Mouse (Mus musculus): ENCODE measurements around the gene 4930442H23Rik. TPM values are rescaled to one million over a fixed set of nuclear protein-coding genes. Genes with fewer than 3 reads are reported as not detected.

The 4930442H23Rik gene
- polyA plus RNA-seq, 1 experiment: not detected

DNA sequence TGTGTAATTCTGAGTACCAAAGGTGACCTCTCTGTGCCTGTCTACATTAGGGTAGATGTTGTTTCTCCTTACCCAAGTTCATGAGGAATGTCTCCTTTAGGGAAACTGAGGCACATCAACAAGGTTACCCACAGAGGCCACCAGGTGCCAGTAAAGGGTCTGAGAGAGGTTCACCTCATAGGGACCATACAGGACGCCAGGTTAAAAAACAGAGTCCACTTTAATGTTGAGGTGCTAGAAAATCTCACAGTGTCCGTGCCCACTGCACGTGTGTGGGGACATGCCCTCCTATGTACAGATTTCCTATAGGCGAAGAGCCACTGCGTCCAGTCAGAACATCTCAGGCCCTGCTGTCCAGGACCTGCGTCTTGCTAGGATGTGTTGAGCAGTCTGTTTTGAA is 15.3 kb upstream of the 4930442H23Rik start:
- no peak overlapping the region for H3K27ac ChIP-seq (ENCODE audit: insufficient read depth, low read length)
- no peaks in the 10 kb centered on the region for H3K4me1 ChIP-seq (ENCODE audit: control insufficient read depth, insufficient read depth, low read length)
- no peak overlapping the region for H3K4me3 ChIP-seq (ENCODE audit: insufficient read depth, low read length)
- TF ChIP-seq POLR2A (IDR thresholded peaks at IDR 0.05; ENCODE audit: extremely low read depth, insufficient read depth, low read length): no peak
- no peak for TF ChIP-seq CTCF (IDR thresholded peaks at IDR 0.05; ENCODE audit: extremely low read depth, insufficient read depth, low read length)

GRCm38 (mm10) chr10:81198230-81198629 is 14.6 kb upstream of the 4930442H23Rik start:
- no peak overlapping the region for H3K27ac ChIP-seq (ENCODE audit: insufficient read depth, low read length)
- no peak overlapping the region for H3K4me3 ChIP-seq (ENCODE audit: insufficient read depth, low read length)
- H3K4me1 ChIP-seq (ENCODE audit: control insufficient read depth, insufficient read depth, low read length): 0 out of 2 replicates have a peak, but pooled peaks cover 2% of the 10 kb centered on the region
- TF ChIP-seq POLR2A (IDR thresholded peaks at IDR 0.05; ENCODE audit: extremely low read depth, insufficient read depth, low read length) (no peak), CTCF (IDR thresholded peaks at IDR 0.05; ENCODE audit: extremely low read depth, insufficient read depth, low read length) (peak; percentile 74)

DNA sequence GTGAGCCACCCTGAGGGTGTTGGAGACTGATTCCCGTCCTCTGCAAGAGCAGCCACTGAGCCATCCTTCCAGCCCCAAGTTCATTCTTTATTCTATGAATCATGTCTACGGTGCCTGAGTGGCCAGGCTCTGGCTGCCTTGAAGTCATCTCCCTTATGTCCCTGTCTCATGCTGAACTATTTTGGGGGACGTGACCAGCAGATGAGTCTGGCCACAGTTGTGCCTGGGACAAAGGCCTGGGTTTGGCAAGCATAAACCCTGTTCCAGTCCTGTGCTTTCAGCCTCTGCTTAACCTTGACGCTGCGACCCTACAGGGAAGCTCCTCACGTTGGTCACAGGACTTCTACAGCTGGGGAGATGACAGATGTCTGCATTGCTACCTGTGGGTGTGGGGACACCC is 13.7 kb upstream of the 4930442H23Rik start:
- TF ChIP-seq POLR2A (IDR thresholded peaks at IDR 0.05; ENCODE audit: extremely low read depth, insufficient read depth, low read length) (no peak), CTCF (IDR thresholded peaks at IDR 0.05; ENCODE audit: extremely low read depth, insufficient read depth, low read length) (no peak)
- Histone ChIP-seq H3K27ac (ENCODE audit: insufficient read depth, low read length) (no peak overlapping the region), H3K4me3 (ENCODE audit: insufficient read depth, low read length) (no peak overlapping the region), H3K4me1 (ENCODE audit: control insufficient read depth, insufficient read depth, low read length) (0 out of 2 replicates have a peak, but pooled peaks cover 2% of the 10 kb centered on the region)

- 0 out of 2 replicates have a peak, but pooled peaks cover 2% of the 10 kb centered on the region for H3K4me1 ChIP-seq (ENCODE audit: control insufficient read depth, insufficient read depth, low read length)
- TF ChIP-seq CTCF (IDR thresholded peaks at IDR 0.05; ENCODE audit: extremely low read depth, insufficient read depth, low read length) (no peak), POLR2A (IDR thresholded peaks at IDR 0.05; ENCODE audit: extremely low read depth, insufficient read depth, low read length) (no peak)
- no peak overlapping the region for H3K27ac ChIP-seq (ENCODE audit: insufficient read depth, low read length)
- H3K4me3 ChIP-seq (ENCODE audit: insufficient read depth, low read length): no peak overlapping the region
These were observed 12.9 kb upstream of the 4930442H23Rik start for GRCm38 (mm10) chr10:81196470-81197065.

GRCm38 (mm10) chr10:81195300-81195699 is 11.7 kb upstream of the 4930442H23Rik start:
- Histone ChIP-seq H3K4me3 (ENCODE audit: insufficient read depth, low read length) (no peak overlapping the region), H3K4me1 (ENCODE audit: control insufficient read depth, insufficient read depth, low read length) (0 out of 2 replicates have a peak, but pooled peaks cover 2% of the 10 kb centered on the region), H3K27ac (ENCODE audit: insufficient read depth, low read length) (no peak overlapping the region)
- TF ChIP-seq POLR2A (IDR thresholded peaks at IDR 0.05; ENCODE audit: extremely low read depth, insufficient read depth, low read length) (no peak), CTCF (IDR thresholded peaks at IDR 0.05; ENCODE audit: extremely low read depth, insufficient read depth, low read length) (no peak)

- TF ChIP-seq CTCF (IDR thresholded peaks at IDR 0.05; ENCODE audit: extremely low read depth, insufficient read depth, low read length): no peak
- TF ChIP-seq POLR2A (IDR thresholded peaks at IDR 0.05; ENCODE audit: extremely low read depth, insufficient read depth, low read length): no peak
- no peak overlapping the region for H3K27ac ChIP-seq (ENCODE audit: insufficient read depth, low read length)
- H3K4me3 ChIP-seq (ENCODE audit: insufficient read depth, low read length): no peak overlapping the region
- H3K4me1 ChIP-seq (ENCODE audit: control insufficient read depth, insufficient read depth, low read length): 0 out of 2 replicates have a peak, but pooled peaks cover 2% of the 10 kb centered on the region
These were observed 10.5 kb upstream of the 4930442H23Rik start for GRCm38 (mm10) chr10:81193991-81194774.

DNA sequence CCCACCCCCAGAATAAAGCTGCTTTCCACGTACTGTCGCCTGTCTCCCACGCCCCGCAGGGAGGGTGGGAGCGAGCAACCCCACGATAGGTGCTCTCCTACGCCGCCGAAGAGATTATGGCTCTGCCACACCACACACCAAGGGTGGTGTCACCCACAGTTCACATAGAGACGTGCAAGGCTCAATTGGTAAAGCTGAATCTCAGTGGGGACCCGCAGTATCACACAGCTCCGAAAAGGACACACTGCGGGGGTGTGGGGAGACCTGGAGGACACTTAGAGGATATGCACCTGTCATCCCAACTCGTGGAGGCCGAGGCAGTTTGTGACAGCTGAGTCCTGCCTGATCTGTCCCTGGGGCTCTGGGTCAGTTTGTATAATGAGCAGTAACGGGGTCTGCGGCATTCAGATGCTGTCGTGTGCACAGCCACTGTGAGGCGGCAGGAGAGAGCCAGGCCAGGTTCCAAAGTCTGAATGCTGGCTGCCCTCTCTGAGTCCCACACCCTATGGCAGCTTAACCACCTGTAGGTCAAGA is 9.4 kb upstream of the 4930442H23Rik start:
- peak overlapping the region; percentile 50 for H3K4me3 ChIP-seq (ENCODE audit: insufficient read depth, low read length)
- no peak for TF ChIP-seq CTCF (IDR thresholded peaks at IDR 0.05; ENCODE audit: extremely low read depth, insufficient read depth, low read length)
- TF ChIP-seq POLR2A (IDR thresholded peaks at IDR 0.05; ENCODE audit: extremely low read depth, insufficient read depth, low read length): no peak
- 0 out of 2 replicates have a peak, but pooled peaks cover 2% of the 10 kb centered on the region for H3K4me1 ChIP-seq (ENCODE audit: control insufficient read depth, insufficient read depth, low read length)
- peak overlapping the region; percentile 97 for H3K27ac ChIP-seq (ENCODE audit: insufficient read depth, low read length)

DNA sequence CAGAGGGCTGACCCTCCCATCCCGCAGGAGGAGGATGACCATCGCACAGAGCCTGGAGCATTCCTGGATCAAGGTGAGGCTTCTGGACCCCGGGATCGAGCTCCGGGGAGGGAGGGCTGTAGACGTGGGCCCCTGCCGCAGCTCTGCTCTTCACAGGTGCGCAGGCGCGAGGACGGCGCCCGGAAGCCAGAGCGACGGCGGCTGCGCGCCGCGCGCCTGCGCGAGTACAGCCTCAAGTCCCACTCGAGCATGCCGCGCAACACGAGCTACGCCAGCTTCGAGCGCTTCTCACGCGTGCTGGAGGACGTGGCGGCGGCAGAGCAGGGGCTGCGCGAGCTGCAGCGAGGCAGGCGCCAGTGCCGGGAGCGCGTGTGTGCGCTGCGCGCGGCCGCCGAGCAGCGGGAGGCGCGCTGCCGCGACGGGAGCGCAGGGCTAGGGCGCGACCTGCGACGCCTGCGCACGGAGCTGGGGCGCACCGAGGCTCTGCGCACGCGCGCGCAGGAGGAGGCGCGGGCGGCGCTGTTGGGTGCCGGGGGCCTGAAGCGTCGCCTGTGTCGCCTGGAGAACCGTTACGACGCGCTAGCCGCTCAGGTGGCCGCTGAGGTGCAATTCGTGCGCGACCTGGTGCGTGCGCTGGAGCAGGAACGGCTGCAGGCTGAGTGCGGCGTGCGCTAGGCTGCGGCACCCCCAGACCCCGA is 8.8 kb upstream of the 4930442H23Rik start:
- Histone ChIP-seq H3K27ac (ENCODE audit: insufficient read depth, low read length) (peak overlapping the region; percentile 97), H3K4me1 (ENCODE audit: control insufficient read depth, insufficient read depth, low read length) (0 out of 2 replicates have a peak, but pooled peaks cover 2% of the 10 kb centered on the region), H3K4me3 (ENCODE audit: insufficient read depth, low read length) (peak overlapping the region; percentile 50)
- TF ChIP-seq CTCF (IDR thresholded peaks at IDR 0.05; ENCODE audit: extremely low read depth, insufficient read depth, low read length) (no peak), POLR2A (IDR thresholded peaks at IDR 0.05; ENCODE audit: extremely low read depth, insufficient read depth, low read length) (peak; percentile 72)

GRCm38 (mm10) chr10:81191342-81191982 is 7.8 kb upstream of the 4930442H23Rik start:
- TF ChIP-seq CTCF (IDR thresholded peaks at IDR 0.05; ENCODE audit: extremely low read depth, insufficient read depth, low read length) (no peak), POLR2A (IDR thresholded peaks at IDR 0.05; ENCODE audit: extremely low read depth, insufficient read depth, low read length) (no peak)
- Histone ChIP-seq H3K27ac (ENCODE audit: insufficient read depth, low read length) (peak overlapping the region; percentile 97), H3K4me1 (ENCODE audit: control insufficient read depth, insufficient read depth, low read length) (0 out of 2 replicates have a peak, but pooled peaks cover 2% of the 10 kb centered on the region)

More at GRCm38 (mm10) chr10:81191342-81191982, 7.8 kb upstream of the 4930442H23Rik start:
- no peak overlapping the region; the same call in 1 of the 2 replicates for H3K4me3 ChIP-seq (ENCODE audit: insufficient read depth, low read length)

All from cortical plate, adult 2 months (tissue).